Mouse (Mus musculus) gastrocnemius, adult 2 months (tissue): Measurements from ENCODE around the gene 1700012B09Rik. TPM values are rescaled to one million over a fixed set of nuclear protein-coding genes. Genes with fewer than 3 reads are reported as not detected.
A peak's percentile ranks its signal among the peaks of the same experiment; 100 is the strongest.

Experiments used
- DNase-seq: peaks from one replicate; pipeline ENCODE4 v3.0.0; 2022
- H3K27ac ChIP-seq: fragments of 200-600 bp; 2 replicates; pipeline ENCODE4 v1.8.1; 2022; ENCODE audit warnings: mild to moderate bottlenecking
- H3K4me3 ChIP-seq: fragments of 200-600 bp; 2 replicates; pipeline ENCODE4 v1.8.1; 2022; ENCODE audit warnings: mild to moderate bottlenecking, moderate library complexity
- CTCF ChIP-seq: fragments of 200-600 bp; IDR thresholded peaks from 2 replicates; pipeline ENCODE4 v1.8.1; 2022; ENCODE audit warnings: antibody characterized with exemption, mild to moderate bottlenecking, moderate library complexity
- intact Hi-C: fragments of 180-260 bp; cut with DNase I; formaldehyde crosslinking; loops from one replicate; pipeline ENCODE4 v1.15.1; 2025
- total RNA-seq, 2 experiments: library from RNA; stranded (reverse); gene quantifications; 2 replicates each; pipeline ENCODE4 v1.2.3; 2021

Gene 1700012B09Rik
- total RNA-seq, 2 experiments from 2014 or later, result not detected

GRCm38 (mm10) chr9:14758590-14758989 is 12.2 kb downstream of the 1700012B09Rik start:
- DNase-seq, result no peak
- Histone ChIP-seq H3K4me3 (no peak overlapping the region), H3K27ac (no peak overlapping the region)
- no peak for TF ChIP-seq CTCF
- intact Hi-C loops, result no loop called here

- Histone ChIP-seq H3K27ac (no peak overlapping the region), H3K4me3 (no peak overlapping the region)
- intact Hi-C loops, result no loop called here
- TF ChIP-seq CTCF, result no peak
- DNase-seq, result no peak
Observed at GRCm38 (mm10) chr9:14754469-14754868, 16.4 kb downstream of the 1700012B09Rik start.

GRCm38 (mm10) chr9:14753947-14754346 is 16.9 kb downstream of the 1700012B09Rik start:
- TF ChIP-seq CTCF, result no peak
- H3K4me3 ChIP-seq, result no peak overlapping the region
- intact Hi-C loops, result no loop called here
- H3K27ac ChIP-seq, result no peak overlapping the region
- no peak for DNase-seq

GRCm38 (mm10) chr9:14752001-14752522 is 18.8 kb downstream of the 1700012B09Rik start, which contains the start of gene Fut4:
Gene Fut4 (minus strand): TSS chr9:14752393.
- Histone ChIP-seq H3K4me3 (peak within 1 kb of the TSS; percentile 76), H3K27ac (peak within 1 kb of the TSS; percentile 66)
- DNase-seq, result peak; percentile 70
- intact Hi-C loops, result no loop called here
- no peak for TF ChIP-seq CTCF

- Histone ChIP-seq H3K4me3 (peak overlapping the region; percentile 76), H3K27ac (peak overlapping the region; percentile 66)
- intact Hi-C loops, result no loop called here
- no peak for TF ChIP-seq CTCF
- no peak for DNase-seq
Observed at GRCm38 (mm10) chr9:14751503-14752000, 19.3 kb downstream of the 1700012B09Rik start.

GRCm38 (mm10) chr9:14750901-14751502 is 19.8 kb downstream of the 1700012B09Rik start:
- Histone ChIP-seq H3K27ac (no peak overlapping the region), H3K4me3 (peak overlapping the region; percentile 76)
- DNase-seq, result no peak
- intact Hi-C loops, result no loop called here
- TF ChIP-seq CTCF, result no peak

GRCm38 (mm10) chr9:14740151-14740924 is 30.5 kb downstream of the 1700012B09Rik start, which contains the start of gene Piwil4:
Gene Piwil4 (minus strand): TSS chr9:14740733.
- intact Hi-C loops, result no loop called here
- DNase-seq, result no peak
- no peak for TF ChIP-seq CTCF
- no peak within 1 kb of the TSS for H3K4me3 ChIP-seq
- H3K27ac ChIP-seq, result no peak within 1 kb of the TSS

- TF ChIP-seq CTCF, result no peak
- DNase-seq, result no peak
- intact Hi-C loops, result no loop called here
- Histone ChIP-seq H3K27ac (no peak overlapping the region), H3K4me3 (no peak overlapping the region)
Observed at GRCm38 (mm10) chr9:14739498-14740150, 31.2 kb downstream of the 1700012B09Rik start.

- no peak overlapping the region for H3K4me3 ChIP-seq
- no peak for DNase-seq
- TF ChIP-seq CTCF, result no peak
- intact Hi-C loops, result no loop called here
- H3K27ac ChIP-seq, result no peak overlapping the region
Observed at GRCm38 (mm10) chr9:14730941-14731541, 39.8 kb downstream of the 1700012B09Rik start.

- no peak for DNase-seq
- TF ChIP-seq CTCF, result no peak
- Histone ChIP-seq H3K4me3 (no peak overlapping the region), H3K27ac (no peak overlapping the region)
- intact Hi-C loops, result no loop called here
Observed at GRCm38 (mm10) chr9:14728365-14728764, 42.5 kb downstream of the 1700012B09Rik start.

- no peak for TF ChIP-seq CTCF
- no peak overlapping the region for H3K27ac ChIP-seq
- intact Hi-C loops, result no loop called here
- no peak for DNase-seq
- H3K4me3 ChIP-seq, result no peak overlapping the region
Observed at GRCm38 (mm10) chr9:14726629-14727028, 44.2 kb downstream of the 1700012B09Rik start.

- Histone ChIP-seq H3K27ac (no peak overlapping the region), H3K4me3 (no peak overlapping the region)
- no peak for DNase-seq
- no peak for TF ChIP-seq CTCF
- intact Hi-C loops, result no loop called here
Observed at GRCm38 (mm10) chr9:14726005-14726404, 44.8 kb downstream of the 1700012B09Rik start.
